Comparison of ENCODE assay signal across 25 mouse cellular contexts in the genomic region with DNA sequence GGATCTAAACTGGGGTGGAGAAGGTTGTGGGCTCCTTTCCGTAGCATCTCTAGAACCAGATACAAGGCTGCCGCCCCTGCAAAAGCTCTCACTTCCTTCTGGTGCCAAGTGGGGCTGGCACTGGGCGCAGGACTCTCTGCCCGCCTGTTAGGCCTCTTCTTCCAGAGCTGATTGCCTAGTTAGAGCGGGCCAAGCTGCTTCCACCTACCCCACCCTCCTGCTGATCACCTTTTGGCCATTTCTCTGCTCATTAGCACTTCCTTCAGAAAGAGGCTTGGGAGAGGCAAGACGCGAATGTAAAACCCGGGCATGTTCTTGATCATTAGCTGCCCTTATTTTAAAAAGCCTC.
DNase-seq lines count a peak whose midpoint lies in the region; ATAC-seq lines count a peak whose summit lies in the region.
"Had no signal": no experiment of that assay in that cellular context is flagged by ENCODE, and none has a peak within 500 bp of the region (broad histone marks: within the 10 kb centered on the region; RNA-seq: fewer than 3 reads in every experiment).

No protein-coding gene starts in this region.

- peaks cover 8% of the 10 kb centered on the region for H3K36me3 ChIP-seq in kidney, embryonic 15.5 days
- H3K36me3 ChIP-seq: liver, embryonic 13.5 days; midbrain, embryonic 15.5 days had no signal

- ATAC-seq in inflammation-experienced regulatory T-cells, adult 6 months: no peak
- ATAC-seq in kidney, embryonic 15.5 days (replicated peaks; ENCODE audit: low FRiP score): no peak
- ATAC-seq: CD4-positive, CD25-positive, alpha-beta regulatory T cell, adult 4 months; forebrain, embryonic 13.5 days; hindbrain, embryonic 16.5 days; intestine, postnatal 0 days; midbrain, embryonic 15.5 days; Patski had no signal

- no peaks in the 10 kb centered on the region for H3K27me3 ChIP-seq in kidney, embryonic 15.5 days
- H3K27me3 ChIP-seq: embryonic facial prominence, embryonic 12.5 days; forebrain, embryonic 13.5 days; liver, embryonic 13.5 days; midbrain, embryonic 15.5 days; Patski had no signal

- no peak overlapping the region for H3K9ac ChIP-seq in kidney, embryonic 15.5 days
- H3K9ac ChIP-seq: embryonic facial prominence, embryonic 12.5 days; forebrain, embryonic 13.5 days; heart, embryonic 13.5 days; limb, embryonic 13.5 days; liver, embryonic 13.5 days; lung, embryonic 14.5 days; midbrain, embryonic 15.5 days had no signal

- 0 out of 2 replicates have a peak, but pooled peaks cover 3% of the 10 kb centered on the region for H3K4me1 ChIP-seq in kidney, embryonic 15.5 days
- H3K4me1 ChIP-seq: embryonic facial prominence, embryonic 12.5 days; liver, embryonic 13.5 days; midbrain, embryonic 15.5 days had no signal

- H3K9me3 ChIP-seq in kidney, embryonic 15.5 days (replicated peaks): peaks cover 5% of the 10 kb centered on the region; the same call in 1 of the 2 replicates
- H3K9me3 ChIP-seq: liver, embryonic 13.5 days; midbrain, embryonic 15.5 days had no signal

- 73% methylated on average over 8 of the region's 8 CpGs for WGBS in kidney, embryonic 15.5 days

- H3K27ac ChIP-seq in kidney, embryonic 15.5 days: no peak overlapping the region
- H3K27ac ChIP-seq: embryonic facial prominence, embryonic 12.5 days; forebrain, embryonic 13.5 days; heart, embryonic 13.5 days; limb, embryonic 13.5 days; liver, embryonic 13.5 days; midbrain, embryonic 15.5 days had no signal

- no peak overlapping the region for H3K4me3 ChIP-seq in kidney, embryonic 15.5 days (replicated peaks)
- H3K4me3 ChIP-seq: embryonic facial prominence, embryonic 12.5 days; erythroblast, embryonic 14.5 days; forebrain, embryonic 13.5 days; heart, embryonic 13.5 days; limb, embryonic 13.5 days; liver, embryonic 13.5 days; midbrain, embryonic 15.5 days; myocyte had no signal

- intact Hi-C loops in gastrocnemius, postnatal 14 days (cut with DNase I; ENCODE audit: low total_unique reads): no loop called here

- peak; percentile 11 for DNase-seq in cerebellum, adult 11-12 months
- DNase-seq in cerebellum, postnatal 4 days (ENCODE audit: low spot score in 2 of 2): no peak
- peak; percentile 17 for DNase-seq in gastrocnemius, postnatal 14 days
- DNase-seq in gastrocnemius, postnatal 4 days (ENCODE audit: low spot score in 2 of 2): no peak
- peak; percentile 32 for DNase-seq in brain, adult 2 months (ENCODE audit: low read depth, low spot score)
- peak; percentile 11 for DNase-seq in cerebellum, adult 9-11 months
- DNase-seq: adrenal gland, postnatal 10 days; heart, postnatal 4 days; liver, embryonic 13.5 days; lung, embryonic 14.5 days; right cerebral cortex, postnatal 14 days; thymus, postnatal 4 days had no signal

- H3K4me2 ChIP-seq in kidney, embryonic 15.5 days: no peak overlapping the region
- H3K4me2 ChIP-seq: embryonic facial prominence, embryonic 12.5 days; forebrain, embryonic 13.5 days; limb, embryonic 13.5 days; liver, embryonic 13.5 days; lung, embryonic 14.5 days; midbrain, embryonic 15.5 days had no signal

Comparison
In these comparisons a context has a peak if more than half of its experiments do, and no peak if none do; other contexts are left out.
1. DNase-seq: peak in cerebellum, adult 11-12 months (single experiment), gastrocnemius, postnatal 14 days (single experiment), brain, adult 2 months (single experiment) and cerebellum, adult 9-11 months (single experiment); none in cerebellum, postnatal 4 days (0 of 2) and gastrocnemius, postnatal 4 days (0 of 2).